Mouse (Mus musculus): ENCODE measurements around the gene Mtor.
A peak's percentile ranks its signal among the peaks of the same experiment; 100 is the strongest.

Gene Mtor

DNA sequence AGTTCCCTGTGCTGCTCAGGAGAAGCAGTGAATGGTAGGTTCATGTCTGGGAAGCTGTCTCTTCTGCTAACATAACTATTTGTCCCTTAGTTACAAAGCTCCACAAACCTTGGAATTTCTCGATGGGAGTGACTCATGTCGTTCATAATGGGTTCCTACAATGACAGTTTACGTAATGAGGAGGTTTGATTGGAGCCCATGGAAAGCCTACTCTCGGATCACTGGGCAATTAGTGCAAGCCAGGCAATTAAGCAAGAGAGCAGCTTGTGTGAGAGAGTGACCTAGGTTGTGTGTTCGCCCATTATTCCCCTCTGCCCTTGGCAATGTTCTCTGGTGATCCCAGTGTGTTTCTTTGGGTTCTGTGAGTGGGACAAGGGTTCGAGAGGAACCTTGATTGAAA, 147.5 kb downstream of the Mtor start:
- no peak for DNase-seq (ENCODE audit: low read depth, low spot score)

- DNase-seq (ENCODE audit: low read depth, low spot score), result no peak
These were observed 148.3 kb downstream of the Mtor start for GRCm38 (mm10) chr4:148596731-148597130.

GRCm38 (mm10) chr4:148598826-148599225, 150.4 kb downstream of the Mtor start:
- peak; percentile 37 for DNase-seq (ENCODE audit: low read depth, low spot score)

- peak; percentile 56 for DNase-seq (ENCODE audit: low read depth, low spot score)
These were observed 151.9 kb downstream of the Mtor start for GRCm38 (mm10) chr4:148600316-148600715.

GRCm38 (mm10) chr4:148601871-148602270, 153.5 kb downstream of the Mtor start:
- no peak for DNase-seq (ENCODE audit: low read depth, low spot score)

- DNase-seq (ENCODE audit: low read depth, low spot score), result no peak
These were observed 154.1 kb downstream of the Mtor start, which contains the start of gene Masp2 for GRCm38 (mm10) chr4:148602357-148603120. Gene Masp2 (plus strand): TSS chr4:148602554.

- peak; percentile 63 for DNase-seq (ENCODE audit: low read depth, low spot score)
These were observed 155.1 kb downstream of the Mtor start for GRCm38 (mm10) chr4:148603376-148604139.

DNA sequence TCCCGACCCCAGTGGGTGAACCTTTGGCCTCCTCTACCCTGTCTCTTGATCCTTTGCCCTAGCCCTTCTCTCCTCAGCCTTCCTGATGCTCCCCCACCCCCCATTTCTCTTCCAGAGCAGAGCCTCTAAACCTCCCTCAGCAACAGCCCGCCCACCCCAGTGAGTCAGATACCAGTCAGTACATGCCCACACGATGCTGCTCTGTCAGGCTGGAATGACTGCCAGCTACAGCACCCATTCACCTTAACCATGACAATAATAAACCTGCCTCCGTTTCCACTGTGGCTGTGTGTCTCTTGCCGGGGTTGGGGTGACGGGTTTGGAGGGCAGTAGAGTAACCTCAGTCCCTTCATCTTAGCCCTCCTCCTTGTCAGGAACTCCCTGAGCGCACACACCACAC, 155.7 kb downstream of the Mtor start:
- DNase-seq (ENCODE audit: low read depth, low spot score), result no peak

DNA sequence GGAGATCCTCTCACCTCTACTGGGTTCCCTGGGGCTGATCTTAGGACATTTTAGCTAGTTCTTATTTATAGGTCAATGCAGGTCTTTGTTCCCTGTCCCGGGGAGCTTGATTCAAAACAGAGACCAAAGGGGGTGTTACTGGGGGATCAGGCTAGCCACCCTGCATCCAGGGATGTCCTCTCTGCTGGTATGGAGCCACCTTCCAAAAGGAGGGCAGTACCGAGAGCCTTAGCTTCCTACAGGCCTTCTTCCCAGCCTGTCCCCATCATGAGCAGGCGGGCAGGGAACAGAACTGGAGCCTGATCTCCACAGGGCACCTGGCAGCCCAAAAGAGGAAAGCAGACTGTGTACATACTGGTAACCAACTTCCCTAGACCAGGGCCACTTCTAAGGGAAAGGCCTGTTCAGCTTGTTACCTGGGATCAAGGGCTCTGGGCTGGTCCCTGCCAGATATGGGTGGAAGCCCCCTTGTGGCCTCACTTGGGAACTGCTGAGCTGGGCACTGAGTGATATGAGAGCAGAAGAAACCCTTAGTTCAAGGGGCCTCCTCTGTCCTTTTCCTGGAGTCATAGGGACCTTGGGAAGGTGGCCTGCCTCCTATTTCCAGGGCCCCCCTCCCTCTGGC, 156.2 kb downstream of the Mtor start:
- DNase-seq (ENCODE audit: low read depth, low spot score), result peak; percentile 86

Measured in ZHBTc4 (cell line).